Mouse (Mus musculus) stomach, embryonic 15.5 days (tissue): ENCODE data around the gene Gm44805. TPM values are rescaled to one million over a fixed set of nuclear protein-coding genes. Genes with fewer than 3 reads are reported as not detected.

Experiments
- ATAC-seq: fragments of 200-750 bp; cut with Nextera tagmentation; 2 replicates; pipeline ENCODE4 v1.8.0; 2017; ENCODE audit warnings: low read depth, moderate number of reproducible peaks, moderate TSS enrichment; ENCODE audit not compliant: insufficient read depth, low FRiP score
- H3K27ac ChIP-seq: fragments of 300-500 bp; sonication (generic); 2 replicates; pipeline ENCODE4 v1.5.1; 2015; ENCODE audit warnings: mild to moderate bottlenecking, inconsistent platforms
- H3K27me3 ChIP-seq: fragments of 300-500 bp; sonication (generic); replicated peaks from 2 replicates; pipeline ENCODE4 v1.6.1; 2015; ENCODE audit warnings: inconsistent platforms
- H3K36me3 ChIP-seq: fragments of 300-500 bp; sonication (generic); 2 replicates; pipeline ENCODE4 v1.6.1; 2015; ENCODE audit warnings: inconsistent platforms
- H3K4me1 ChIP-seq: fragments of 300-500 bp; sonication (generic); 2 replicates; pipeline ENCODE4 v1.6.1; 2015; ENCODE audit warnings: inconsistent platforms
- H3K4me2 ChIP-seq: fragments of 300-500 bp; sonication (generic); 2 replicates; pipeline ENCODE4 v1.6.1; 2015; ENCODE audit warnings: mild to moderate bottlenecking, inconsistent platforms
- H3K4me3 ChIP-seq: fragments of 300-500 bp; sonication (generic); replicated peaks from 2 replicates; pipeline ENCODE4 v1.5.1; 2015; ENCODE audit warnings: inconsistent platforms
- H3K9ac ChIP-seq: fragments of 300-500 bp; sonication (generic); 2 replicates; pipeline ENCODE4 v1.6.1; 2015; ENCODE audit warnings: inconsistent platforms
- H3K9me3 ChIP-seq: fragments of 300-500 bp; sonication (generic); 2 replicates; pipeline ENCODE4 v1.6.1; 2016; ENCODE audit warnings: inconsistent platforms
- WGBS: fragments of 180-500 bp; shearing (Covaris S2); methylation state at CpG from one replicate; pipeline ENCODE4 v1.1.7; 2015; 5-methylcytosine and 5-hydroxymethylcytosine counted together
- polyA plus RNA-seq: library from polyadenylated mRNA; unstranded; fragments of >200 nt; fragmentation: Nextera tagmentation; extraction: Ambion mirVana; gene quantifications from 2 replicates; pipeline ENCODE4 v1.2.1, GENCODE M21; 2015

The Gm44805 gene
- polyA plus RNA-seq, 1 experiment from 2014 or later: not detected

DNA sequence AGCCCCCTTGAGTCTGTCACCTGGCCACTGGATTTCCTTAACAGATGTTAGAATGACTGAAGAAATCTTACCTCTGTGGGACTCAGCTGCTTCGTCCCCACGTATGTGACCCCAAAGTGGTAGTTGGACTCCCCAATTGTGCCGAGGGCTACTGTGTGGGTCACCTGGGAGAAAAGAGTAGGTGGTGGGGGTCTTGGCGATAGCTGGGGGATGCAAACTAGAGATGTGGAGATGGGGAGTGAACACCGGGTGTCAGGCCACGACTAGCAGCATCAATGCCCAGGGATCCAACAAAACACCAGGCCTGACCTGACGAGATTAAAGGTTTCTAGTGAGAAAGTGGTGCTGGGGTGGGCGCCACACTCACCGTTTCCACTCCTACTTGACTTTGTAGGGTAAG lies 32.4 kb upstream of the Gm44805 start:
- WGBS: 87% methylated on average over 9 of the region's 9 CpGs
- Histone ChIP-seq H3K9ac (no peak overlapping the region), H3K27ac (no peak overlapping the region), H3K9me3 (no peaks in the 10 kb centered on the region), H3K27me3 (no peaks in the 10 kb centered on the region), H3K4me2 (no peak overlapping the region), H3K36me3 (peaks cover 35% of the 10 kb centered on the region), H3K4me3 (no peak overlapping the region), H3K4me1 (peaks cover 15% of the 10 kb centered on the region)
- ATAC-seq: no peak

GRCm38 (mm10) chr7:19713196-19713595 lies 32.0 kb upstream of the Gm44805 start:
- 45% methylated on average over 4 of the region's 4 CpGs for WGBS
- Histone ChIP-seq H3K27ac (no peak overlapping the region), H3K9ac (no peak overlapping the region), H3K4me2 (no peak overlapping the region), H3K27me3 (no peaks in the 10 kb centered on the region), H3K4me1 (peaks cover 15% of the 10 kb centered on the region), H3K36me3 (peaks cover 38% of the 10 kb centered on the region), H3K4me3 (no peak overlapping the region), H3K9me3 (no peaks in the 10 kb centered on the region)
- no peak for ATAC-seq

DNA sequence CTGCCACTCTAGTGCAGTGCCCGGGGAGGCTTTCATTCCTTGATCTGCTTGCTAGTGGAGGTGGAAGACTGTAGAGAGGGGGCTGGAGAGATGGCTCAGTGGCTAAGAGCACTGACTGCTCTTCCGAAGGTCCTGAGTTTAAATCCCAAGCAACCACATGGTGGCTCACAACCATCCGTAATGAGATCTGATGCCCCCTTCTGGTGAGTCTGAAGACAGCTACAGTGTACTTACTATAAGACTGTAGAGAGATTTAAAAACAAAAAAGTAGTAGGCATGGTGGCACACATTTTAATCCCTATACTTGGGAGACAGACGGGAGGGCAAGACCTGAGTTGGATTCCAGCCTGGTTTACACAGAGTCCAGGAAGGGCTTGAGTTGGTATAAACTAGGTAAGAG lies 31.2 kb upstream of the Gm44805 start:
- Histone ChIP-seq H3K4me2 (no peak overlapping the region), H3K9me3 (no peaks in the 10 kb centered on the region), H3K27me3 (no peaks in the 10 kb centered on the region), H3K9ac (no peak overlapping the region), H3K4me1 (peaks cover 15% of the 10 kb centered on the region), H3K4me3 (no peak overlapping the region), H3K27ac (no peak overlapping the region), H3K36me3 (peaks cover 43% of the 10 kb centered on the region)
- 73% methylated on average over 4 of the region's 4 CpGs for WGBS
- ATAC-seq: no peak

DNA sequence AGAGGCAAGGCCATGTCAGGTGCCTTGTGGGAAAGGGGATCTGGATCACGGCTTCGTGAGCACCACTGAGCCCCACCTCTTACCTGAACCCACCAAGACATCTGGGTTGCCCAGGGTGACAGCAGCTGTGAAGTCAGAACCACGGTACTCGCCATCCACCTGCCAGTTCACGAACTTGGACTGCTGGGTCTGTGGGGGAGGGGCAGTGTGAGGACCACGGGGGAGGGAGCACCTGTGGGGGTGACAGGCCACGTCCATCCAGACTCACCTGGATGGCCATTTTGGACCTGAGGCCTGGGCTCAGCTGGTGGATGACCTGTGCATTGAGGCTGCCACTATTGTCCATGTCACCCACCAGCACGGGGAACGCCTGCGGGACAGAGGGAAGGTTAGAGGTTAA lies 29.4 kb upstream of the Gm44805 start:
- peaks cover 43% of the 10 kb centered on the region for H3K36me3 ChIP-seq
- H3K9ac ChIP-seq: no peak overlapping the region
- H3K27ac ChIP-seq: no peak overlapping the region
- no peak for ATAC-seq
- H3K4me2 ChIP-seq: no peak overlapping the region
- no peak overlapping the region for H3K4me3 ChIP-seq
- H3K9me3 ChIP-seq: no peaks in the 10 kb centered on the region
- H3K27me3 ChIP-seq: no peaks in the 10 kb centered on the region
- H3K4me1 ChIP-seq: peaks cover 9% of the 10 kb centered on the region; the same call in 1 of the 2 replicates
- 87% methylated on average over 10 of the region's 10 CpGs for WGBS

DNA sequence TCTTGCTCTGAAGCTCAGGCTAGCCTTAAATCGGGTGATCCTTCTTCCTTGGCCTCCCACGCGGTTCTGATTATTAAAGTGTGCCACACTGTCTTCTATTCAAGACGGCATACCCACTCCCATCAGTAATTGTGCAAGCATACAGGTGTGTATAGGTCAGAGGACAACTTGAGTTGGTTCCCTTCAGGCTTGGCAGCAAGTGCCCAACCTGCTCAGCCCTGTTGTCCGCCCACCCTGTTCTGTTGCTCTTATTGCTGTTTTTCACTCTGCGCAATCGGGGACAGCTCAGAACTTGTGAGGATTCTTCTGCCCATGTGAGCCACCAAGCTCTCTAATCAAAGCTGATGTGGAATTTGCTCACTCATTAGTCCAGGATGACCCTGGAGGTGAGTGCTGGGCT lies 24.0 kb upstream of the Gm44805 start:
- Histone ChIP-seq H3K27ac (no peak overlapping the region), H3K36me3 (peaks cover 42% of the 10 kb centered on the region), H3K9ac (no peak overlapping the region), H3K9me3 (no peaks in the 10 kb centered on the region), H3K27me3 (no peaks in the 10 kb centered on the region), H3K4me3 (no peak overlapping the region), H3K4me1 (peaks cover 12% of the 10 kb centered on the region; the same call in 1 of the 2 replicates), H3K4me2 (no peak overlapping the region)
- no peak for ATAC-seq
- 96% methylated on average over 7 of the region's 7 CpGs for WGBS

GRCm38 (mm10) chr7:19704475-19704874 lies 23.3 kb upstream of the Gm44805 start:
- Histone ChIP-seq H3K4me2 (no peak overlapping the region), H3K4me3 (no peak overlapping the region), H3K27me3 (no peaks in the 10 kb centered on the region), H3K27ac (no peak overlapping the region), H3K36me3 (peaks cover 37% of the 10 kb centered on the region), H3K9me3 (no peaks in the 10 kb centered on the region), H3K4me1 (peaks cover 17% of the 10 kb centered on the region), H3K9ac (no peak overlapping the region)
- 85% methylated on average over 4 of the region's 4 CpGs for WGBS
- ATAC-seq: no peak

DNA sequence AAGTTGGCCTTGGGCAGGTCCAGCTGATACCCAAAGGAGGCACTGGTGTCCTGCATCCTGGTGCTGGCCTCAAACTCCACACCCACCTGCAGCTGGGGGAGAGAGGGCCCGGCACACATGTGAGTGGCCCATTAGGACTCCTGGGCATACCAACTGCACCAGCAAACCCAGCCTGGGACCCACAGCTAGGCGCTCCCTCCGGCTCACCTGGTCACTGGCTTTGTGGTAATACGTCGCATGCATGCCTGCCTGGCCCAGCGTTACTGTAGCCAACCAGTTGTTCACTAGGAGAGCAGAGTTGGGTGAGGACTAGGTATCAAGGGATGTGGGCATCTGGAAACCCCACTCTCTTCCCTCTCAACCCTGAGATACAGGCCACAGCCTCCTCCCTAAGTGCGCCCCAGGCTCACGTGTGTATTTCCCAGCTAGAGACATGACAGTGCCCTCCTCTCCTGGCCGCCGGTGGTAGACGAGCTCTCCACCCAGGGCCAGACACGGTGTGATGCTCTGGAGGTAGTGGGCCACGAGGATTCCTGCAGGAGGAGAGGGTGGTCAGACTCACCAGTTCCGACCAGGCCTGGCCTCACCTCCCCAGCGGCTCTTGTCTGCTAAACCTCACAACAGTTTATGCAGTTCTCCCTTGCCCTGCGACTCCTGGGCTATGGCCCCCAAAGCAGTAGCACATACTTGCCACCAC lies 21.8 kb upstream of the Gm44805 start:
- Histone ChIP-seq H3K27ac (no peak overlapping the region), H3K9me3 (no peaks in the 10 kb centered on the region), H3K4me3 (no peak overlapping the region), H3K4me1 (peaks cover 31% of the 10 kb centered on the region), H3K9ac (no peak overlapping the region), H3K27me3 (no peaks in the 10 kb centered on the region), H3K36me3 (peaks cover 25% of the 10 kb centered on the region), H3K4me2 (no peak overlapping the region)
- no peak for ATAC-seq
- 88% methylated on average over 16 of the region's 16 CpGs for WGBS

- no peak overlapping the region for H3K9ac ChIP-seq
Measured at GRCm38 (mm10) chr7:19701069-19701761, 20.0 kb upstream of the Gm44805 start.

GRCm38 (mm10) chr7:19700299-19701068 lies 19.3 kb upstream of the Gm44805 start:
- H3K4me2 ChIP-seq: peak overlapping the region; percentile 26
- WGBS: 58% methylated on average over 12 of the region's 12 CpGs
- H3K9me3 ChIP-seq: no peaks in the 10 kb centered on the region
- H3K27ac ChIP-seq: peak overlapping the region; percentile 65
- no peak overlapping the region for H3K9ac ChIP-seq
- H3K4me1 ChIP-seq: peaks cover 31% of the 10 kb centered on the region
- H3K36me3 ChIP-seq: peaks cover 20% of the 10 kb centered on the region
- no peaks in the 10 kb centered on the region for H3K27me3 ChIP-seq
- H3K4me3 ChIP-seq: no peak overlapping the region
- ATAC-seq: no peak

More at GRCm38 (mm10) chr7:19701069-19701761, 20.0 kb upstream of the Gm44805 start:
- Histone ChIP-seq H3K27me3 (no peaks in the 10 kb centered on the region), H3K4me2 (peak overlapping the region; percentile 26), H3K4me1 (peaks cover 31% of the 10 kb centered on the region), H3K9me3 (no peaks in the 10 kb centered on the region), H3K36me3 (peaks cover 20% of the 10 kb centered on the region), H3K4me3 (no peak overlapping the region), H3K27ac (peak overlapping the region; percentile 65; the same call in 1 of the 2 replicates)
- 33% methylated on average over 21 of the region's 22 CpGs for WGBS
- peak; percentile 85 for ATAC-seq

DNA sequence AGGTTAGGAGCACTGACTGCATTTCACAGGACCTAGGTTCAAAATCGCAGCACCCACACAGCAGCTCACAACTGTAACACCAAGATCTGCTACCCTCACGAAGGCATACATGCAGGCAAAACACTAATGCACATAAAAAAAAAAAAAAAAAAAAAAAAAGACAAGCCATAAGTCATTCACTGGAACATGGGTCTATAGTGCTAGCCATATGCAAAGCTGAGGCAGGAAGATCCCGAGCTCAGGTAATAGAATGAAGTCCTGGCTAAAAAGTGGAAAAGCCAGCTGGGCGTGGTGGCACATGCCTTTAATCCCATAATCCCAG lies 18.6 kb upstream of the Gm44805 start:
- peaks cover 20% of the 10 kb centered on the region for H3K36me3 ChIP-seq
- no peak overlapping the region for H3K27ac ChIP-seq
- WGBS: 82% methylated on average over 4 of the region's 4 CpGs
- H3K9ac ChIP-seq: no peak overlapping the region
- no peak overlapping the region for H3K4me3 ChIP-seq
- ATAC-seq: no peak
- no peaks in the 10 kb centered on the region for H3K27me3 ChIP-seq
- peaks cover 34% of the 10 kb centered on the region for H3K4me1 ChIP-seq
- H3K9me3 ChIP-seq: no peaks in the 10 kb centered on the region
- no peak overlapping the region for H3K4me2 ChIP-seq

GRCm38 (mm10) chr7:19698907-19699826 lies 17.9 kb upstream of the Gm44805 start, which contains the start of gene Apoe:
Apoe (minus strand) TSS chr7:19699188.
- Histone ChIP-seq H3K4me3 (peak within 1 kb of the TSS; percentile 37), H3K9me3 (no peaks in the 10 kb centered on the region), H3K27me3 (no peaks in the 10 kb centered on the region), H3K4me1 (peaks cover 38% of the 10 kb centered on the region), H3K4me2 (peak within 1 kb of the TSS; percentile 65), H3K9ac (0 out of 2 replicates have a peak within 1 kb of the TSS, but pooled peaks have one; percentile 4), H3K27ac (peak within 1 kb of the TSS; percentile 41; the same call in 1 of the 2 replicates), H3K36me3 (peaks cover 18% of the 10 kb centered on the region)
- ATAC-seq: peak; percentile 14; the same call in 1 of the 2 replicates
- 2% methylated on average over 20 of the region's 20 CpGs for WGBS
